Mouse (Mus musculus): Measurements from ENCODE around the gene Raet1e. TPM values are rescaled to one million over a fixed set of nuclear protein-coding genes. Genes with fewer than 3 reads are reported as not detected.
"Not testable (repeated sequence)": the region's sequence is repeated elsewhere in the genome, so short reads cannot be mapped to it uniquely, and the experiment has no call there.

Gene Raet1e
- polyA plus RNA-seq, 2 experiments, result 0.57 to 1.4 TPM

DNA sequence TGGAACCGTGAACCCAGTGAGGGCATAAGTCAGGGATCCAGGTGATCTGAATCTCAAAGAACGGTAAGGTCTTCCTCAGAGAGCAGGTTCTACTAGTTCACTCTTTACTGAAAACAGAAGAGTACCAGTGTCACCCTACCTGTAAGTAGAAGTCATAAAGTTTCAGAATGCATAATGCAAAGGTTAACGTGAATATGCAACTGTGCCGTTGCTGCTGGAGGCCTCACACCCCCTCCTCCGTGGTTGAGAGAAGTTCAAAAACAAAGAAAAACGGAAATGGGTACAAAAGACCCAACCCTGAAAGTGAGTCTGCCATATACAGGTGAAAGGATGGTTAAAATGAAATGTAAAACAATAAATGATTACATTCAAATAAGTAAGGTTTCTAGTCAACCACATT is 145.4 kb downstream of the Raet1e start:
- H3K27me3 ChIP-seq (ENCODE audit: control insufficient read depth, insufficient read depth, low read length), result no peaks in the 10 kb centered on the region
- TF ChIP-seq EP300 (IDR thresholded peaks at IDR 0.05; ENCODE audit: low read depth), result no peak
- TF ChIP-seq CTCF (IDR thresholded peaks at IDR 0.05; ENCODE audit: low read depth), result no peak
- WGBS (ENCODE audit: insufficient replicate concordance), result 68% methylated on average over 6 of the region's 6 CpGs
- H3K4me3 ChIP-seq (ENCODE audit: insufficient read depth in 1 of 2, low read depth in 2 of 2, low read length in 2 of 2), result no peak overlapping the region
- H3K4me2 ChIP-seq (ENCODE audit: low read depth), result no peak overlapping the region
- no peak overlapping the region for H3K27ac ChIP-seq
- DNase-seq (ENCODE audit: low read depth in 3 of 3, low spot score in 3 of 3), result no peak
- no peak for ATAC-seq (ENCODE audit: insufficient read depth)
- no peak overlapping the region for H3K9ac ChIP-seq (replicated peaks)
- no peaks in the 10 kb centered on the region; a peak in 1 of 4 replicates for H3K4me1 ChIP-seq (replicated peaks; ENCODE audit: control insufficient read depth in 2 of 2, insufficient read depth in 2 of 2, low read length in 1 of 2)
- H3K36me3 ChIP-seq (replicated peaks; ENCODE audit: control insufficient read depth, insufficient read depth, low read depth), result no peaks in the 10 kb centered on the region
- H3K9me3 ChIP-seq (ENCODE audit: control insufficient read depth, low read length), result no peaks in the 10 kb centered on the region

DNA sequence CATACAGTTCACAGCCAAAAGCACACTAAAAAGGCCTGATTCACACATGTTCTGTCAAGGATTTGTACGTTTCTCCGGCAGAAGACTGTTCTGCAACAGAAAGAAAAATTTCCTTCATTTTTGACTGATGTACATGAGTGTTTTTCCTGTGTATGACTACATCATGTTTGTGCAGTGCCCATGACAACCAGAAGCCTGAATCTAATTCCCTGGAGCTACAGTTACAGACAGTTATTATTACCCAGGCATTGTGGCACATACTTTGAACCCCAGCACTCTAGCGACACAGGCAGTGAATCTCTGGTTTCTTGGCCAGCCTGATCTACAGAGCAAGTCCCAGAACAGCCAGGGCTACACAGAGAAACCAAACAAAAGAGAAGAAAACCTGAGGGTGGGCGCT is 147.4 kb downstream of the Raet1e start:
- H3K4me2 ChIP-seq (ENCODE audit: low read depth), result no peak overlapping the region
- H3K27me3 ChIP-seq (ENCODE audit: control insufficient read depth, insufficient read depth, low read length), result no peaks in the 10 kb centered on the region
- no peak overlapping the region for H3K9ac ChIP-seq (replicated peaks)
- H3K4me3 ChIP-seq (ENCODE audit: insufficient read depth in 1 of 2, low read depth in 2 of 2, low read length in 2 of 2), result no peak overlapping the region
- DNase-seq (ENCODE audit: low read depth in 3 of 3, low spot score in 3 of 3) (no peak), ATAC-seq (ENCODE audit: insufficient read depth) (no peak)
- no peaks in the 10 kb centered on the region; a peak in 1 of 4 replicates for H3K4me1 ChIP-seq (replicated peaks; ENCODE audit: control insufficient read depth in 2 of 2, insufficient read depth in 2 of 2, low read length in 1 of 2)
- TF ChIP-seq CTCF (IDR thresholded peaks at IDR 0.05; ENCODE audit: low read depth), result no peak
- TF ChIP-seq EP300 (IDR thresholded peaks at IDR 0.05; ENCODE audit: low read depth), result no peak
- 56% methylated on average over 4 of the region's 4 CpGs for whole genome bisulfite sequencing (ENCODE audit: insufficient replicate concordance)
- H3K27ac ChIP-seq, result no peak overlapping the region
- H3K36me3 ChIP-seq (replicated peaks; ENCODE audit: control insufficient read depth, insufficient read depth, low read depth), result no peaks in the 10 kb centered on the region
- no peaks in the 10 kb centered on the region for H3K9me3 ChIP-seq (ENCODE audit: control insufficient read depth, low read length)

DNA sequence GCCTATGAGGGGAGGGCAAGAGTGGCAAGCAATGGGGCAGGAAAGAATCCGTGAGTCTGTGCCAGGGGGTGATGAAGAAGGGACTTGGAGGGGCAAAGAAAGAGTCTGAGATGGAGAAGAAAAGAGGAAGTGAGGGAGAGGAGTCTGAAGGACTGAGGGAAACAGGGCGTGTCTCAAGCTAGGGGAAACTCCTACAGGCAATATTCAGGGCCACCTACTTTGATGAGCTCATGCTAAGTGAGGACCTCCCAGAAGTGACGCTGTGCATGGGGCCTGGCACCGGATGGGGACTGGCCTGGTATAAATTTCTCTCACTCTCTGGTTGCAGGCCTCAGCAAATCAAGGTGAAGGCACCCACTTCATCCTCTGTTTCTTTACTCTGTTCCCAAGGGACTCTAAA is 148.1 kb downstream of the Raet1e start:
- ATAC-seq (ENCODE audit: insufficient read depth) (no peak), DNase-seq (ENCODE audit: low read depth in 3 of 3, low spot score in 3 of 3) (peak; percentile 37 to 64 (median 62))
- no peak overlapping the region for H3K4me2 ChIP-seq (ENCODE audit: low read depth)
- H3K36me3 ChIP-seq (replicated peaks; ENCODE audit: control insufficient read depth, insufficient read depth, low read depth), result no peaks in the 10 kb centered on the region
- H3K4me1 ChIP-seq (replicated peaks; ENCODE audit: control insufficient read depth in 2 of 2, insufficient read depth in 2 of 2, low read length in 1 of 2), result no peaks in the 10 kb centered on the region; a peak in 1 of 4 replicates
- H3K27ac ChIP-seq, result no peak overlapping the region
- TF ChIP-seq EP300 (IDR thresholded peaks at IDR 0.05; ENCODE audit: low read depth), result no peak
- TF ChIP-seq CTCF (IDR thresholded peaks at IDR 0.05; ENCODE audit: low read depth), result no peak
- peak overlapping the region in 1 of 2 experiments; percentile 7; a peak in 2 of 4 replicates for H3K4me3 ChIP-seq (ENCODE audit: insufficient read depth in 1 of 2, low read depth in 2 of 2, low read length in 2 of 2)
- H3K27me3 ChIP-seq (ENCODE audit: control insufficient read depth, insufficient read depth, low read length), result no peaks in the 10 kb centered on the region
- H3K9ac ChIP-seq (replicated peaks), result no peak overlapping the region
- H3K9me3 ChIP-seq (ENCODE audit: control insufficient read depth, low read length), result no peaks in the 10 kb centered on the region
- WGBS (ENCODE audit: insufficient replicate concordance), result 7% methylated on average over 4 of the region's 4 CpGs

DNA sequence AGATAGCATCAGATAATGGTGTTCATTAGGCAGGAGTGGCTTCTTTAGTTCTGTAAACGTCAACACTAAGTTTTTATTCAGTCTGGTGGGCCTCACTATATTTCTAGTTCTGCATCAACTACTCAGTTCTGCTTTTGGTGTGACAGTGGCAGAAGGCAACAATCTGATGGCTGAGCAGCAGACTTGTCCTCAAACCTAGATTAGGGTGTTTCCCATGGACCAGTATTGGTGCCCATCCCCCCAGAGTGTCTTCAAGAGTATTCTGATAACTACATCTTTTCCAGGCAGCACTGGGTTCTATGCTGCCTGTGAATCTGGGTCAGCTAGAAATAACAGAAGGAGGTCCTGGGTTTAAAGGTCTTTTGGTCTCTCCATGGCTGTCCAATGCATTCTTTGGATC is 149.9 kb downstream of the Raet1e start:
- H3K9me3 ChIP-seq (ENCODE audit: control insufficient read depth, low read length), result no peaks in the 10 kb centered on the region
- no peaks in the 10 kb centered on the region for H3K36me3 ChIP-seq (replicated peaks; ENCODE audit: control insufficient read depth, insufficient read depth, low read depth)
- H3K4me1 ChIP-seq (replicated peaks; ENCODE audit: control insufficient read depth in 2 of 2, insufficient read depth in 2 of 2, low read length in 1 of 2), result no peaks in the 10 kb centered on the region
- no peak overlapping the region for H3K4me3 ChIP-seq (ENCODE audit: insufficient read depth in 1 of 2, low read depth in 2 of 2, low read length in 2 of 2)
- no peak for DNase-seq (ENCODE audit: low read depth in 3 of 3, low spot score in 3 of 3)
- 44% methylated on average over 1 of the region's 1 CpGs for WGBS (ENCODE audit: insufficient replicate concordance)
- H3K9ac ChIP-seq (replicated peaks), result no peak overlapping the region
- ATAC-seq (ENCODE audit: insufficient read depth), result no peak
- H3K4me2 ChIP-seq (ENCODE audit: low read depth), result no peak overlapping the region
- H3K27ac ChIP-seq, result no peak overlapping the region
- no peaks in the 10 kb centered on the region for H3K27me3 ChIP-seq (ENCODE audit: control insufficient read depth, insufficient read depth, low read length)
- TF ChIP-seq EP300 (IDR thresholded peaks at IDR 0.05; ENCODE audit: low read depth), result no peak
- no peak for TF ChIP-seq CTCF (IDR thresholded peaks at IDR 0.05; ENCODE audit: low read depth)

DNA sequence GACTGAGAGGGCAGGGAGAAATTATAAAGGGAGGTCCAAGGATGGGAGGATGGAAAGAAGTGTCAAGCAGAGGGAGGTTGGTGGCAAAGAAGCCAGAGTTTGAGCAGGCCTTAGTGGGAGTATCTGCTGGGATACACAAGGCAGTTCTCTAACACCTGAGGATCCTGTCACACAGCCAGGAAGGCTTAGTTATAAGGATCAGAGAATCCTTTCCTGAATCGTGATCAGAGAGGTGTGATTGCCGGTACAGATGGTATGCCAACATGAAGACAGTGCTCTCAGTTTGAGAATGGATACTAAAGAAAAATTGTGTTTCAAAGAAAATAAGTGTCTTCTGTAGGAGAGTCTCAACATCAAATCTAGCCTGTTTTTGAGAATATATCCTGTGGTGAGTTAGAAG is 164.5 kb downstream of the Raet1e start:
- no peak overlapping the region for H3K9ac ChIP-seq (replicated peaks)
- H3K27me3 ChIP-seq (ENCODE audit: control insufficient read depth, insufficient read depth, low read length), result no peaks in the 10 kb centered on the region
- WGBS (ENCODE audit: insufficient replicate concordance), result 85% methylated on average over 2 of the region's 2 CpGs
- no peak overlapping the region for H3K4me3 ChIP-seq (ENCODE audit: insufficient read depth in 1 of 2, low read depth in 2 of 2, low read length in 2 of 2)
- no peaks in the 10 kb centered on the region for H3K36me3 ChIP-seq (replicated peaks; ENCODE audit: control insufficient read depth, insufficient read depth, low read depth)
- H3K4me1 ChIP-seq (replicated peaks; ENCODE audit: control insufficient read depth in 2 of 2, insufficient read depth in 2 of 2, low read length in 1 of 2), result no peaks in the 10 kb centered on the region
- no peak overlapping the region for H3K27ac ChIP-seq
- no peak overlapping the region for H3K4me2 ChIP-seq (ENCODE audit: low read depth)
- no peak for DNase-seq (ENCODE audit: low read depth in 3 of 3, low spot score in 3 of 3)
- H3K9me3 ChIP-seq (ENCODE audit: control insufficient read depth, low read length), result no peaks in the 10 kb centered on the region
- TF ChIP-seq CTCF (IDR thresholded peaks at IDR 0.05; ENCODE audit: low read depth) (no peak), EP300 (IDR thresholded peaks at IDR 0.05; ENCODE audit: low read depth) (no peak)
- no peak for ATAC-seq (ENCODE audit: insufficient read depth)

DNA sequence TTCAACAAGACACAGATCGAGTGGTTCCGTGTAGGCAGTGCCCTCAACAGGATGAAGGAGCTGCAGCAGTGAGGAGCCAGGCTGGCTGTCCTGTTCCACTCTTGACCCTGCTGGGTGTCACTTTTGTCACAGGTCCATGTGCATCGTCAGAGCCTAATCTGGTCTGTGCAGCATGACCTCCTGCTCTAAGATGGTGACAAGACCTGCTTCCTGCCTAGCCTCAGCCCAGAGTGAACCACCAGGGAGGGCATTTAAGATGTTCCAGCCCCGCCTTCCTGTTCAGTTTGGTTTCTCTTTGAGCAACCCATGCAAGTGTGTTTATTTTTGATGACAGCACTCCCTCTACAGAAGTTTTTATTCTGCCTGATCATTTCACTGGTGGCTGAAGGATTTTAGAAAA is 187.4 kb downstream of the Raet1e start:
- ATAC-seq (ENCODE audit: insufficient read depth); H3K9ac ChIP-seq (replicated peaks); H3K27ac ChIP-seq; H3K4me3 ChIP-seq (ENCODE audit: insufficient read depth in 1 of 2, low read depth in 2 of 2, low read length in 2 of 2); H3K9me3 ChIP-seq (ENCODE audit: control insufficient read depth, low read length); H3K4me2 ChIP-seq (ENCODE audit: low read depth); H3K27me3 ChIP-seq (ENCODE audit: control insufficient read depth, insufficient read depth, low read length); DNase-seq (ENCODE audit: low read depth in 3 of 3, low spot score in 3 of 3); H3K36me3 ChIP-seq (replicated peaks; ENCODE audit: control insufficient read depth, insufficient read depth, low read depth); H3K4me1 ChIP-seq (replicated peaks; ENCODE audit: control insufficient read depth in 2 of 2, insufficient read depth in 2 of 2, low read length in 1 of 2): not testable (repeated sequence)
- WGBS (ENCODE audit: insufficient replicate concordance), result 41% methylated on average over 4 of the region's 4 CpGs

DNA sequence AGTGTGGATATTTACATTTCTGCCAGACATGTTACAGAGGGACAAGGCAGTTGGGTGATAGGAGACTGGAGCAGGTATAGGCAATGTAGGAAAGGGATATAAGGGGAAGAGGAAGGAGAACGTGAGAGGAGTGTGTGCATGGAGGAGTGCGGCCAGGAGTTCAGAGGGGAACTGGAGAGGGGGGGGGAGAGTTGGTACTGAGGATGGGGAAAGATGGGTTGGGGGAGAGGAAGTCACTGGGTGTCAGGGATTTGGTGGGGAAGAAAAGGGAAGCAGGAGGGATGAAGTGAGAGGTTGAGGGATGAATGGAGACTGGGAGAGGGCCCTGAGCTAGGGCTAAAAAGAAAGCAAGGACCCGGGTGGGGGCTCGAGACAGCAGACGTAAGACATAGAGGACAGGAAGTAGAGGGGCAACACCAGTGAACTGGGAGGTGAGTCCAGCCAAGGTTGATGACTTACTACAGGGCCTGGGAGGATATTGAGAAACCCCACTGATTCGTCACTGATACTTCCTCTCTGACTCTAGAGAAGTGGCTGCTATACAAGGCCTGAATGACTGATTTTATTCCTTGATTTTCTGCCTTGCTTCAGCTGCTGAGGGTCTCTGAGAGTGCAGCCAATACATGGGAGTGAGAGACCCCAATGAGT is 195.3 kb downstream of the Raet1e start:
- H3K4me1 ChIP-seq (replicated peaks; ENCODE audit: control insufficient read depth in 2 of 2, insufficient read depth in 2 of 2, low read length in 1 of 2); H3K4me2 ChIP-seq (ENCODE audit: low read depth); H3K27me3 ChIP-seq (ENCODE audit: control insufficient read depth, insufficient read depth, low read length); ATAC-seq (ENCODE audit: insufficient read depth); H3K9ac ChIP-seq (replicated peaks); H3K36me3 ChIP-seq (replicated peaks; ENCODE audit: control insufficient read depth, insufficient read depth, low read depth); H3K27ac ChIP-seq; H3K9me3 ChIP-seq (ENCODE audit: control insufficient read depth, low read length); H3K4me3 ChIP-seq (ENCODE audit: insufficient read depth in 1 of 2, low read depth in 2 of 2, low read length in 2 of 2): not testable (repeated sequence)
- 27% methylated on average over 6 of the region's 6 CpGs for WGBS (ENCODE audit: insufficient replicate concordance)
- peak in 1 of 3 experiments; percentile 0 for DNase-seq (ENCODE audit: low read depth in 3 of 3, low spot score in 3 of 3)

DNA sequence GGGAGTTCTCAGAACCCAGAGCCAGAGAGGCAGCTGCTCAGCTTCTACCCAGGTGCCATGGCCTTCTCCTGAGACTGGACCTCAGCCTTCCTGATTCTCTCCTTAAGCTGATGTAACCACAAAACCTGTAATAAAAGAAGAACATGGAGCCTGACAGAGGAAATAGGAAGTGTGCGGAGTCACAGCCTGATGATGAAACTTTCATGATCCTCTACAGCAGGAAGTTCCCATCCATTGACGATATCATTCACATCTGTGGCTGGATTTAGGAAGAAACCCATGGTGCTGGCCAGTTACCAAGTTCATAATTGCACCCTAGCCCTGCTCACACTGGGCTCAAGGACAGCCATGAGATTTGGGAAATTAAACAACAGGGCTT is 195.8 kb downstream of the Raet1e start:
- H3K36me3 ChIP-seq (replicated peaks; ENCODE audit: control insufficient read depth, insufficient read depth, low read depth); H3K9me3 ChIP-seq (ENCODE audit: control insufficient read depth, low read length); H3K9ac ChIP-seq (replicated peaks); ATAC-seq (ENCODE audit: insufficient read depth); H3K27ac ChIP-seq; H3K4me3 ChIP-seq (ENCODE audit: insufficient read depth in 1 of 2, low read depth in 2 of 2, low read length in 2 of 2); H3K4me2 ChIP-seq (ENCODE audit: low read depth); H3K27me3 ChIP-seq (ENCODE audit: control insufficient read depth, insufficient read depth, low read length); H3K4me1 ChIP-seq (replicated peaks; ENCODE audit: control insufficient read depth in 2 of 2, insufficient read depth in 2 of 2, low read length in 1 of 2): not testable (repeated sequence)
- 24% methylated on average over 2 of the region's 2 CpGs for WGBS (ENCODE audit: insufficient replicate concordance)
- DNase-seq (ENCODE audit: low read depth in 3 of 3, low spot score in 3 of 3), result peak in 1 of 3 experiments; percentile 7
